Mouse (Mus musculus): ENCODE results near the gene Palm3. TPM values are rescaled to one million over a fixed set of nuclear protein-coding genes. Genes with fewer than 3 reads are reported as not detected.
"Not testable (repeated sequence)": the region's sequence is repeated elsewhere in the genome, so short reads cannot be mapped to it uniquely, and the experiment has no call there.

Palm3 gene
- 0.38 and 0.52 TPM in 2 replicates for total RNA-seq (2021)
- long read RNA-seq, experiment 1: 0 reads
- long read RNA-seq, experiment 2: 0 reads

DNA sequence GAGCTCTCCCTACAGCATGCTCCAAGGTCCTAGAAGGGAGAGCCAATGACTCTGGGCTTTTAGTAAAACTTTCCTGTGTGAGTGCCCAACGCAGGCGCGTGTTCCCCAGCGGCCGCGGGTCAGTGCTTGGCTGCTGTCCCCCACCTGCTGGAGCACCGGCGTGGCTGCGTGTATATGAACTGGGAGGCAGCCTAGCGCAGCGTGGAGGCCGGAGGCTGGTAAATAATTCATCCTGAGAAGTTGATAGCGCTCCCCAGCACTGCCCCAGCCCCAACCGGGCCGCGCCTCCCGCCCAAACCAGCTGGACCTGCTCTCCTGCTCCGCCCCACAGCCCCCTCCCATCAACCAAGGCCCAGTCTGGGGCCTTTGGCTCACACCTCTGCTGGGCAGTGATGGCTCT lies at the start of gene Palm3:
Palm3 (plus strand) TSS at position 376 of the 400 bp plus-strand sequence.
- DNase-seq: peak; percentile 42

DNA sequence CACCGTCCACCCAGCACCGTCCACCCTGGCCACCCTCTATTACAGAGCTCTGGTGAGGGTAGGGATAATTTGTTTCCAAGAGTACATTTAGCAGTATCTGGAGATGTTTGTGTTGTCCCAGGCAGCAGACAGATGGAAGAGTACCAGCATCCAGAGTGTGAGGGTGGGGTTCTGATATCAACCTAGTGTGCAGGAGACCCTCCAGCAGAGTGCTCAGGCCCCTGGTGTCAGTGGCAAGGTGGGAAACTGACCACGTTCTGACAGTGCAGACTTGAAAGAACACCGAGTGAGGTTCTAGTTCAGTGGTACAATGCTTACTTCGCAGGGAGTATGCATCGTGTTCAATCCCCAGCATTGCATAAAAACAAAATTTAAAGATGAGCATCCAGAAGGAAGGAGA lies 49.6 kb upstream of the Palm3 start:
- DNase-seq: no peak

- peak; percentile 99 for DNase-seq
Measured at GRCm38 (mm10) chr8:83972150-83973120, 48.8 kb upstream of the Palm3 start, which contains the start of gene Prkaca. TSS of gene Prkaca (plus strand) at chr8:83972993.

- DNase-seq: peak; percentile 56
Measured at GRCm38 (mm10) chr8:83973161-83974031, 47.9 kb upstream of the Palm3 start.

DNA sequence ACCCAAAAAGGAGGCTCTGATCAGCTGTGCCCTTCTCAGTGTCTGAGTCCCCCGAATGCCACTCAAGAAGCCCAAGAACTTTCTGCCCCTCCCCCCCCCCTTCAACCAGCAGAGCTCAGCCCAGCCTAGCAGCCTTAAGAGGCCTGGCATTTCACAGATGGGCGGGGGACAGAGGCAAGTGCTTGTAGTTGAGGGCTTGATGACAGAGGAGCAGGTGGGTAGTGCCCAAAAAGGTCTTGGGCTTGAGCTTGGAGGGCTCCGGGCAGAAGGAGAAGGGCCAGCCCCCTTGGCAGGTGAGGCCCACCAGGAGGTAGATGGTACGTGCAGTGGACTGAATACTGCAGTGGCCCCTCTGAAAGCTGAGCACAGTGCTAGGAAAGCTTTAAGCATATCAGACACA lies 46.8 kb upstream of the Palm3 start:
- no peak for DNase-seq

GRCm38 (mm10) chr8:83976101-83976630 lies 45.1 kb upstream of the Palm3 start:
- DNase-seq: peak; percentile 58

- DNase-seq: peak; percentile 46
Measured at GRCm38 (mm10) chr8:83976779-83977350, 44.4 kb upstream of the Palm3 start.

DNA sequence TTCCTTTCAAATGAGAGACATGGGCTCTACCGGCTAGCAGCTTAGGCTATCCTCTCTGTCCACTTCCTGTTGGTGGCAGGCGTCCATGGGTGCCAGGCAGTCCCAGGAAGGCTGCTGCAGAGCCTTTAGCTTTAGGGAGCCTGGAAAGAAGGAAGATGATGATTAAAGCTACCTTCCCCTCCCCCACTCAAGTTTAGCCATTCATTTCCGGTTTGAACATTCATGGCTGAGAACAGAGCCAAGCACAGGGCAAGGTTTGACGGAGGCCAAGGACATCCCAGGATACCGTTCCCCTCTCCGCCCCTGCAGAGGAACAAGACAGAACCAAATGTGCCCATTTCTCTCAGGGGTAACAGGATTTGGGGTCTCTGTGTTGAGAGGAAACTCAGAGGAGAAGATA lies 43.6 kb upstream of the Palm3 start:
- peak; percentile 65 for DNase-seq

DNA sequence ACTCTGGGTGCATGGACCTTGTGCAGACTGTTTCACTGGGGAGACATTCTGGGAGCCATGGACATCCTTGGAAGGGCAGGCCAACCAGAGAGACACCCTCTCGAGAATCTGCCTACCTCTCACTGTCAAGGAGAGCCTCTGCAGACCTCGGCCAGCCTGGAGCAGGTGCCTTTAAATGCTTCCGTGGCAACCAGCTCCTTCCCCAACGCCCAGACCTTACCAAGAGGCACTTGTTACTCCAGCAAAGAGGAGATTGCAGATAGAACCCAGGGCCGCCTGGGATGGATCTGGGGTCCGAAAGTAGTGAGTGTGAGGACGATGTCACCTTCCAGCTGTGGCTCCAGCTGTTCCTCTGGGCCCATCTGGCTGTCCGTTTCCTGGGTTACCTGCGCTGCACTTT lies 43.1 kb upstream of the Palm3 start:
- no peak for DNase-seq

DNA sequence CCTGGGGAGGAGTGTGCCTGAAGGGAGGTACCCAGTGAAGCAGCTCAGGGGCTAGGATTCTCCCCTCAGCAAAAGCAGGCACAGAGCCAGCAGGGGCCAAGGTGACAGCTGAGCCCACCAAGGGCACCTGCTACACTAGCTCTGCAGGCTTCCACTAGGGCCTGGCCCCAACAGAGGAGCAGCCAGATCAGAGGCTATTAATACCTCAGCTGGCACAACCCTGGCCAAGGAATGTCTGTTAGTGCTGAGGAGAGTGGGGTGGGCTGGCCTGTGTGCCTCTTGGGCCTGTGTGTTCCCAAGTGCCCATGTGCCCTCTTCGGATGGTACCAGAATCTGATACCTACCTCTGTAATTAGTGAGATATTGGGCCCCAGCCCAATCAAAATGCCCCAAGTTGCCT lies 41.0 kb upstream of the Palm3 start:
- peak; percentile 38 for DNase-seq

DNA sequence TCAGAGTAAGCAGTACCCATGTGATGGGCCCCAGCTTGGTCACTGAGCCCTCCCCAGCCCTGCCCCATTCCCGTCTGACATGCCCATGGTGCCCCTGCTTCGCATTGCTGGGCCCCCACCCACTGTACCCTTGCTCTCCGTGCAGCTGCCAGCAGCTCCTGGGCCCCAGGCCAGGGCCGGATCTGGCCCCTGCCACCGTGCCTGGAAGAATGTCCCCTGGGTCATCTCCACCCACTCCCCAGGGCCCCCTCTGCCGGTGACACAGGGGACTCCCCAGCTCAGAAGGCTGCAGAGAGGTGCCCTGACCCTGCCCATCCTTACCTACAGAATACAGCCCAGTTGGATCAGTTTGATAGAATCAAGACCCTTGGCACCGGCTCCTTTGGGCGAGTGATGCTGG lies 40.4 kb upstream of the Palm3 start:
- peak; percentile 69 for DNase-seq

- no peak for DNase-seq
Measured at GRCm38 (mm10) chr8:83981533-83981932, 39.7 kb upstream of the Palm3 start.

DNA sequence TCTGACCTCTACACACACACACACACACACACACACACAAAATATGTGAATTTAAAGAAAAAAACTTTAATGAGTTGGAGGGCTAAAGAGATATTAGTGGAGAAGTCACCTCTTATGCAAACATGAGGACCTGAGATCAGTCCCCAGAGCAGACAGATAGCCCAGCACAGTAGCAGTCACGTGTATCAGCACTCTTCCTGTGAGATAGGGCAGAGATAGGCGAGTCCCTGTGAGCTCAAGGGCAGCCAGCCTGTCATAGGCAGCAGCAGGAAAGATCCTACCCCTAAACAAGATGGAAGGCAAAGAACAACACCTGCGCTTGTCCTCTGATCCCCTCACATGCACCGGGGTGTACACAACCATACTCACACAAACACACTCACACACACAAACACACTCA lies 38.8 kb upstream of the Palm3 start:
- DNase-seq: no peak

DNA sequence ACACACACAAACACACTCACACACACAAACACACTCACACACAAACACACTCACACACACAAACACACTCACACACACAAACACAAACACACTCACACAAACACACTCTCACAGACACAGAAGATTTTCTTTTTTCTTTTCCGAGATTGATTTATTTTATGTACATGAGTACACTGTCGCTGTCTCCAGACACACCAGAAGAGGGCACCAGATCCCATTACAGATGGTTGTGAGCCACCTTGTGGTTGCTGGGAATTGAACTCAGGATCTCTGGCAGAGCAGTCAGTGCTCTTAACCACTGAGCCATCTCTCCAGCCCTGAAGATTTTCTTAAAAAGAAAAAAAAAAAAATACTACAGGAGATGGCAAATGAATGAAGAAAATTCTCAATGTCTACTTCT lies 38.0 kb upstream of the Palm3 start:
- not testable (repeated sequence) for DNase-seq

- DNase-seq: no peak
Measured at GRCm38 (mm10) chr8:83989243-83989642, 32.0 kb upstream of the Palm3 start.

GRCm38 (mm10) chr8:83990170-83990569 lies 31.1 kb upstream of the Palm3 start:
- DNase-seq: no peak

DNA sequence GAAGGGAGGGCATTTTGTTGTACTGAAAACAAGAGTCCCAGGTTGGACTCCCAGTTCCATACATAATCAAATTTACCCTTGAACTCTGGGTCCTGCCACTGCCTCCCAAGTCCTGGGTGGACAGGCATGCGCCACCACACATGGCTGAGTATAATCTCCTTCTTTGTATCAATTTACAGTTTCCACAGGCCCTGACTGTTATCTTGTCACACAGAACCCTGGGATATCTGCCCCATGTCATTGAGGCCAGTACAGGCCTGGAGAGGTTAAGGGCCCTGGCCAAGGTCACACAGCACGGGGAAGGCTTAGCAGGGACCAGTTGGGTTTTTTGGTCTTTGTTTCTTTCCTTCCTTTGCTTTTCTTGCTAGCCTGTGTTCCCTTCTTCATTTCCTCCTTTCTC lies 28.8 kb upstream of the Palm3 start:
- no peak for DNase-seq

- no peak for DNase-seq
Measured at GRCm38 (mm10) chr8:83994030-83994429, 27.2 kb upstream of the Palm3 start.

GRCm38 (mm10) chr8:83995973-83996372 lies 25.3 kb upstream of the Palm3 start:
- DNase-seq: no peak

DNA sequence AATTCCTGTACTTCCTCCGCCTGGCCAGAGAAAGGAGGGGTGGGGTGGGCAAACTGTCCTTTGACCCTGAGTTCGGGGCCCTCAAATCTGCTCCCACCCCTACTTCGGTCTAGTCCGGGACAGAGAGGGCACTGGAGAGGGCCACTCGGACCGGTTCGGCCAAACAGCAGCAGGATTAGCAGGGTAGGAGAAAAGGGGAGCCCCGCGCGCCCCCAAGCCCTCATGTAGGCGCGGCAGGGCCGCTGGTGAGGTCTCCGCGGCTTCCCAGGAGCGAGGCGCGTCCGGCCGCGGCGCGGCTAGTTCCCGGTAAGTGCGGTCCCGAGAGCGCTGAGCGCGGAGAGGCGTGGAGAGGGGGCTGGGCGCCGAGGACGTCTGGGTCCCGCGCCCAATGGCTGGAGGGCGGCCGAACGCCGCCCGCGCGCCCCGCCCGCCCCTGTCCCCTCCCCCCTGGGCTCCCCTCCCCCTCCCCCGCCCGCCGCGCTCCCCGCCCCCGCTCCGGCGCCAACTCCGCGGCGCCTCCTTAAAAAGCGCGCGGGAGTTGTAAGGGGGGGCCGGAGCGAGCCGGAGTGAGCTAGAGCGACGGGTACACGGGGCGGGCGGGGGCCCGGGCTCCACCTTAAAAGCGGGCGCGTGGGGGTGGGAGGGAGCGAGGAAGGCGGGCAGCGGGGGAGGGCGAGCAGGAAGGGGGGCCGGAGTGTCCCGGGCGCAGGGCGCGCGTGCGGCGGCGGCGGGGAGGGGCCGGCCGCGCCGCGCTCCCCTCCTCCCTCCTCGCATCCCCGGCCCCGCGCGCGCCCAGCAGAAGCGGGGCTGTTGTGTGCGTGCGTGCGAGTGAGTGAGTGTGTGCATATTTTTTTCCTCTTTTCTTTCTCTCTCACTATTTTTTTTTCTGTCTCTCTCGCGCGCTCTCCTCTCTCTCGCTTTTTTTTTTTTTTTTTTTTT lies 24.4 kb upstream of the Palm3 start:
- DNase-seq: peak; percentile 96
